Mouse (Mus musculus): ENCODE results near the gene Adamts8. TPM values are rescaled to one million over a fixed set of nuclear protein-coding genes. Genes with fewer than 3 reads are reported as not detected.

Gene Adamts8
- polyA plus RNA-seq, 1 experiment from 2014 or later, result 4.1 TPM

GRCm38 (mm10) chr9:30918466-30919356 lies 23.7 kb upstream of the Adamts8 start:
- 30% methylated on average over 12 of the region's 12 CpGs for WGBS
- peak; percentile 27; the same call in 1 of the 2 replicates for ATAC-seq (ENCODE audit: low read depth)
- H3K9ac ChIP-seq (ENCODE audit: low read depth, low read length), result no peak overlapping the region
- DNase-seq (ENCODE audit: low spot score), result peak; percentile 70
- no peak overlapping the region; the same call in 1 of the 2 replicates for H3K27ac ChIP-seq (replicated peaks; ENCODE audit: low read depth, low read length)
- peak overlapping the region; percentile 92 for H3K4me2 ChIP-seq (ENCODE audit: low read depth, low read length)
- H3K27me3 ChIP-seq (replicated peaks; ENCODE audit: control insufficient read depth, insufficient read depth, low read length), result peaks cover 16% of the 10 kb centered on the region
- peak overlapping the region; percentile 64 for H3K4me3 ChIP-seq (ENCODE audit: low read depth, low read length)
- H3K4me1 ChIP-seq (ENCODE audit: control insufficient read depth, insufficient read depth, low read length), result peaks cover 19% of the 10 kb centered on the region; the same call in 1 of the 2 replicates
- H3K36me3 ChIP-seq (ENCODE audit: control insufficient read depth, insufficient read depth, low read length), result no peaks in the 10 kb centered on the region
- H3K9me3 ChIP-seq (ENCODE audit: control insufficient read depth, low read length), result no peaks in the 10 kb centered on the region

GRCm38 (mm10) chr9:30919686-30920085 lies 22.7 kb upstream of the Adamts8 start:
- 75% methylated on average over 9 of the region's 9 CpGs for WGBS
- DNase-seq (ENCODE audit: low spot score) (peak; percentile 43), ATAC-seq (ENCODE audit: low read depth) (no peak)
- peaks cover 16% of the 10 kb centered on the region for H3K27me3 ChIP-seq (replicated peaks; ENCODE audit: control insufficient read depth, insufficient read depth, low read length)
- H3K9me3 ChIP-seq (ENCODE audit: control insufficient read depth, low read length), result no peaks in the 10 kb centered on the region
- H3K9ac ChIP-seq (ENCODE audit: low read depth, low read length), result peak overlapping the region; percentile 43; the same call in 1 of the 2 replicates
- peak overlapping the region; percentile 34; the same call in 1 of the 2 replicates for H3K27ac ChIP-seq (replicated peaks; ENCODE audit: low read depth, low read length)
- H3K4me1 ChIP-seq (ENCODE audit: control insufficient read depth, insufficient read depth, low read length), result peaks cover 19% of the 10 kb centered on the region; the same call in 1 of the 2 replicates
- peak overlapping the region; percentile 64 for H3K4me3 ChIP-seq (ENCODE audit: low read depth, low read length)
- H3K36me3 ChIP-seq (ENCODE audit: control insufficient read depth, insufficient read depth, low read length), result no peaks in the 10 kb centered on the region
- H3K4me2 ChIP-seq (ENCODE audit: low read depth, low read length), result peak overlapping the region; percentile 92

- Histone ChIP-seq H3K27ac (replicated peaks; ENCODE audit: low read depth, low read length) (no peak overlapping the region), H3K4me3 (ENCODE audit: low read depth, low read length) (peak overlapping the region; percentile 64), H3K36me3 (ENCODE audit: control insufficient read depth, insufficient read depth, low read length) (no peaks in the 10 kb centered on the region), H3K4me2 (ENCODE audit: low read depth, low read length) (peak overlapping the region; percentile 92), H3K9ac (ENCODE audit: low read depth, low read length) (peak overlapping the region; percentile 70; the same call in 1 of the 2 replicates), H3K4me1 (ENCODE audit: control insufficient read depth, insufficient read depth, low read length) (peaks cover 19% of the 10 kb centered on the region; the same call in 1 of the 2 replicates), H3K27me3 (replicated peaks; ENCODE audit: control insufficient read depth, insufficient read depth, low read length) (peaks cover 16% of the 10 kb centered on the region), H3K9me3 (ENCODE audit: control insufficient read depth, low read length) (no peaks in the 10 kb centered on the region)
- ATAC-seq (ENCODE audit: low read depth), result no peak
- 22% methylated on average over 6 of the region's 6 CpGs for WGBS
- DNase-seq (ENCODE audit: low spot score), result peak; percentile 72
These were observed 21.6 kb upstream of the Adamts8 start for GRCm38 (mm10) chr9:30920736-30921135.

GRCm38 (mm10) chr9:30921261-30922103 lies 20.9 kb upstream of the Adamts8 start:
- ATAC-seq (ENCODE audit: low read depth), result peak; percentile 4; the same call in 1 of the 2 replicates
- WGBS, result 5% methylated on average over 46 of the region's 56 CpGs
- peak overlapping the region; percentile 39; the same call in 1 of the 2 replicates for H3K27ac ChIP-seq (replicated peaks; ENCODE audit: low read depth, low read length)

GRCm38 (mm10) chr9:30922197-30922894 lies 20.0 kb upstream of the Adamts8 start, which contains the start of gene Adamts15:
Adamts15 (minus strand) TSS chr9:30922452.
- peak within 1 kb of the TSS; percentile 64 for H3K4me3 ChIP-seq (ENCODE audit: low read depth, low read length)
- DNase-seq (ENCODE audit: low spot score), result peak; percentile 94
- peaks cover 16% of the 10 kb centered on the region for H3K27me3 ChIP-seq (replicated peaks; ENCODE audit: control insufficient read depth, insufficient read depth, low read length)
- peaks cover 19% of the 10 kb centered on the region; the same call in 1 of the 2 replicates for H3K4me1 ChIP-seq (ENCODE audit: control insufficient read depth, insufficient read depth, low read length)
- peak within 1 kb of the TSS; percentile 92 for H3K4me2 ChIP-seq (ENCODE audit: low read depth, low read length)
- no peaks in the 10 kb centered on the region for H3K9me3 ChIP-seq (ENCODE audit: control insufficient read depth, low read length)
- ATAC-seq (ENCODE audit: low read depth), result peak; percentile 88
- peak within 1 kb of the TSS; percentile 70 for H3K9ac ChIP-seq (ENCODE audit: low read depth, low read length)
- WGBS, result 0% methylated on average over 33 of the region's 47 CpGs
- no peaks in the 10 kb centered on the region for H3K36me3 ChIP-seq (ENCODE audit: control insufficient read depth, insufficient read depth, low read length)
- H3K27ac ChIP-seq (replicated peaks; ENCODE audit: low read depth, low read length), result peak within 1 kb of the TSS; percentile 39; the same call in 1 of the 2 replicates

More at GRCm38 (mm10) chr9:30921261-30922103, 20.9 kb upstream of the Adamts8 start:
- no peaks in the 10 kb centered on the region for H3K36me3 ChIP-seq (ENCODE audit: control insufficient read depth, insufficient read depth, low read length)
- H3K27me3 ChIP-seq (replicated peaks; ENCODE audit: control insufficient read depth, insufficient read depth, low read length), result peaks cover 16% of the 10 kb centered on the region
- no peaks in the 10 kb centered on the region for H3K9me3 ChIP-seq (ENCODE audit: control insufficient read depth, low read length)
- no peak for DNase-seq (ENCODE audit: low spot score)
- H3K4me3 ChIP-seq (ENCODE audit: low read depth, low read length), result peak overlapping the region; percentile 64
- peak overlapping the region; percentile 92 for H3K4me2 ChIP-seq (ENCODE audit: low read depth, low read length)
- H3K4me1 ChIP-seq (ENCODE audit: control insufficient read depth, insufficient read depth, low read length), result peaks cover 19% of the 10 kb centered on the region; the same call in 1 of the 2 replicates
- peak overlapping the region; percentile 70 for H3K9ac ChIP-seq (ENCODE audit: low read depth, low read length)

GRCm38 (mm10) chr9:30928759-30929158 lies 13.6 kb upstream of the Adamts8 start:
- no peaks in the 10 kb centered on the region for H3K9me3 ChIP-seq (ENCODE audit: control insufficient read depth, low read length)
- H3K4me2 ChIP-seq (ENCODE audit: low read depth, low read length), result no peak overlapping the region
- H3K27ac ChIP-seq (replicated peaks; ENCODE audit: low read depth, low read length), result no peak overlapping the region
- no peaks in the 10 kb centered on the region for H3K36me3 ChIP-seq (ENCODE audit: control insufficient read depth, insufficient read depth, low read length)
- 91% methylated on average over 2 of the region's 2 CpGs for WGBS
- no peak for DNase-seq (ENCODE audit: low spot score)
- H3K9ac ChIP-seq (ENCODE audit: low read depth, low read length), result no peak overlapping the region
- no peak for ATAC-seq (ENCODE audit: low read depth)
- H3K4me1 ChIP-seq (ENCODE audit: control insufficient read depth, insufficient read depth, low read length), result no peaks in the 10 kb centered on the region
- no peak overlapping the region for H3K4me3 ChIP-seq (ENCODE audit: low read depth, low read length)
- H3K27me3 ChIP-seq (replicated peaks; ENCODE audit: control insufficient read depth, insufficient read depth, low read length), result no peaks in the 10 kb centered on the region

GRCm38 (mm10) chr9:30932346-30932745 lies 10.0 kb upstream of the Adamts8 start:
- 77% methylated on average over 4 of the region's 4 CpGs for WGBS
- no peaks in the 10 kb centered on the region for H3K36me3 ChIP-seq (ENCODE audit: control insufficient read depth, insufficient read depth, low read length)
- no peaks in the 10 kb centered on the region for H3K4me1 ChIP-seq (ENCODE audit: control insufficient read depth, insufficient read depth, low read length)
- H3K4me3 ChIP-seq (ENCODE audit: low read depth, low read length), result no peak overlapping the region
- H3K4me2 ChIP-seq (ENCODE audit: low read depth, low read length), result no peak overlapping the region
- H3K9me3 ChIP-seq (ENCODE audit: control insufficient read depth, low read length), result no peaks in the 10 kb centered on the region
- H3K9ac ChIP-seq (ENCODE audit: low read depth, low read length), result no peak overlapping the region
- ATAC-seq (ENCODE audit: low read depth), result no peak
- H3K27ac ChIP-seq (replicated peaks; ENCODE audit: low read depth, low read length), result no peak overlapping the region
- H3K27me3 ChIP-seq (replicated peaks; ENCODE audit: control insufficient read depth, insufficient read depth, low read length), result no peaks in the 10 kb centered on the region
- DNase-seq (ENCODE audit: low spot score), result no peak
